ENCODE assay signal across 22 mouse cellular contexts in genomic region chr16:32723163-32723562, GRCm38 (mm10). TPM values are rescaled to one million over a fixed set of nuclear protein-coding genes. Genes with fewer than 3 reads are reported as not detected.
"Had no signal": no experiment of that assay in that cellular context is flagged by ENCODE, and none has a peak within 500 bp of the region (broad histone marks: within the 10 kb centered on the region; RNA-seq: fewer than 3 reads in every experiment).

No protein-coding gene starts in this region.

- H3K4me3 ChIP-seq: liver, embryonic 15.5 days; megakaryocyte, embryonic 14.5 days; midbrain, embryonic 12.5 days; myocyte; neural tube, embryonic 13.5 days; neural tube, embryonic 15.5 days; stomach, embryonic 15.5 days had no signal

- DNase-seq: lung, adult 18-20 months; lung, embryonic 14.5 days; lung, postnatal 14 days; lung, postnatal 36 days; midbrain, embryonic 14.5 days; retina, postnatal 1 day; right cerebral cortex, adult 18-20 months; right cerebral cortex, postnatal 25 days; right cerebral cortex, postnatal 4 days; thymus, adult 2 months; thymus, postnatal 25 days; thymus, postnatal 4 days had no signal

- H3K36me3 ChIP-seq: liver, embryonic 15.5 days; midbrain, embryonic 12.5 days; neural tube, embryonic 13.5 days; neural tube, embryonic 15.5 days; stomach, embryonic 15.5 days had no signal

- H3K27me3 ChIP-seq: liver, embryonic 15.5 days; midbrain, embryonic 12.5 days; neural tube, embryonic 13.5 days; neural tube, embryonic 15.5 days; stomach, embryonic 15.5 days had no signal

- ATAC-seq: midbrain, embryonic 16.5 days had no signal

- H3K27ac ChIP-seq: liver, embryonic 15.5 days; macrophage; midbrain, embryonic 12.5 days; neural tube, embryonic 13.5 days; neural tube, embryonic 15.5 days; stomach, embryonic 15.5 days; stomach, postnatal 0 days had no signal

- H3K4me2 ChIP-seq: liver, embryonic 15.5 days; lung, embryonic 14.5 days; midbrain, embryonic 12.5 days; neural tube, embryonic 13.5 days; neural tube, embryonic 15.5 days; stomach, embryonic 15.5 days had no signal

- H3K9me3 ChIP-seq: liver, embryonic 15.5 days; megakaryocyte, embryonic 14.5 days; midbrain, embryonic 12.5 days; neural tube, embryonic 13.5 days; neural tube, embryonic 15.5 days; stomach, embryonic 15.5 days had no signal

- H3K9ac ChIP-seq: liver, embryonic 15.5 days; lung, embryonic 14.5 days; midbrain, embryonic 12.5 days; neural tube, embryonic 13.5 days; neural tube, embryonic 15.5 days; stomach, embryonic 15.5 days had no signal

- H3K4me1 ChIP-seq: megakaryocyte, embryonic 14.5 days; midbrain, embryonic 12.5 days; neural tube, embryonic 13.5 days; neural tube, embryonic 15.5 days had no signal

RNA-seq across cellular contexts. Expression of gene Muc4, which starts 12.5 kb away (rescaled TPM):
- polyA plus RNA-seq: macrophage; midbrain, embryonic 16.5 days; neural tube, embryonic 13.5 days had no signal
